Mouse (Mus musculus): ENCODE results near the gene Upk2.
A peak's percentile ranks its signal among the peaks of the same experiment; 100 is the strongest.
"Not testable (repeated sequence)": the region's sequence is repeated elsewhere in the genome, so short reads cannot be mapped to it uniquely, and the experiment has no call there.

The Upk2 gene

GRCm38 (mm10) chr9:44457035-44457742 is 2.4 kb upstream of the Upk2 start:
- DNase-seq: no peak

DNA sequence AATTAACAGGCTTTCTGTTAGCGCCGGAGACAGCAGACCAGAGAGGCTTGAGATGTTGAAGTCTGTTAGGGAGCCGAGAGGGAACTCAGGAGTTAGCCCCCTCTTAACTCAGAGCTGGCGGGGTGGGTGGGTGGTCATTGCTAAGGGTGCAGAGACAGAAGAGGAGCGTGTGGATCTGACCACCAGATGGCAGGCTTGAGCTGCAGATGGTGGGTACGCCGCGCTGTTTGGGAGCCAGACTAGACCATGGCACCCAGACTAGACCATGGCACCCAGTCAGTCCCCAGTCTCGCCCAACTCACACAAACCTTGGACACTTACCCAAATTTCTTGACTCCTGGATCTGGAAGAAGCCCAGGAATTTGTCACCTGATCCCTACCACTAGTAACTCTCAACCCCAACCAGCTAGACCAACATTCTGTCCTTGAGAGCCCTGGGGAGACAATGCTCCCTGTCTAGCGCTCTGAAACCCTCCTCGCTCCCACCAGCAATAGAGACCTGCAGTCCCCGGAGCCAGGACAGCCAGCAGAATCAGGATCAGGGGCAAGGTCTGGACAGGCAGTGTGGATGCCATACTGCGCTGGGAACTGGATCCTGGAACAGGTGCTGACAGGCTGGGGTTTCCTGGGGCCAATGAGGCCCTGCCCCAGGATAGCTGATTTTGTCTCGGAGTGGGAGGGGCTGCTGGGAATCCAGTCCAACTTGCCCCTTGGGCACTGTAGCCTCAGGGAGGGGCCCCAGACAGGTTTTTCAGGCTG is 465 bp downstream of the Upk2 start:
- DNase-seq: peak; percentile 92

DNA sequence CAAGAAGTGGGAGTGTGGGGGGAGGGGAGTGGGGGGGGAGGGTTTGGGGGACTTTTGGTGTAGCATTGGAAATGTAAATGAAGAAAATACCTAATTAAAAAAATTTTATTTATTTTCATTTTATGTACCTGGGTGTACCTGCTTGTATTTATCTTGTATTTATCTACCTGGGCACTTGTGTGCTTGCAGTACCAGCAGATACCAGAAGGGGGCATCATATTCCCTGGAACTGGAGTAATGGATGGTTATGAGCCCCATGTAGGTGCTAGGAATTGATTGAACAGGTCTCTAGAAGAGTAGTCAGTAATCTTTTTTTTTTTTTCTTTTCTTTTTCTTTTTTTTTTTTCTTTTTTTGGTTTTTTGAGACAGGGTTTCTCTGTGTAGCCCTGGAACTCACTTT is 4.4 kb downstream of the Upk2 start:
- DNase-seq: no peak

- not testable (repeated sequence) for DNase-seq
Measured at GRCm38 (mm10) chr9:44444402-44445025, 10.3 kb downstream of the Upk2 start.

DNA sequence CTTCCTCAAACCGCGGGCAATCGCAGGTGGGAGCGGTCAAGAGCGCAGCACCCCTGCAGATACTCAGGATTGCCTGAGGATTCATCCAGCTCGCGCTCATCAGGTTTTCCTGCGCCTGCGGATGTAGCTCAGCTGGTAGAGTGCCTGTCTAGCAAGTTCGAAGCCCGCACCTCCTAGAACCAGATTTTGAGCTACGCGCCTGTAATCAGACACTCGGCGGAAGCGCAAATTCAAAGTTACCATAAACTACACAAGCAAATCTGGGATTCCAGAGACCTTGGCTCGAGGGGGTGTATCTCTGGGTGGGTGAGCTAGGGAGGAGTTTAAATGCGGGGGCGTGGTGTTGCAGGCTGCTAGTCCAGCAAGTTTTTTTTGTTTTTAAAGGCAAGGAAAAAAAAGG is 13.8 kb downstream of the Upk2 start, which contains the start of gene Foxr1:
TSS of gene Foxr1 (minus strand) at position 176 of the 400 bp plus-strand sequence.
- no peak for DNase-seq

DNA sequence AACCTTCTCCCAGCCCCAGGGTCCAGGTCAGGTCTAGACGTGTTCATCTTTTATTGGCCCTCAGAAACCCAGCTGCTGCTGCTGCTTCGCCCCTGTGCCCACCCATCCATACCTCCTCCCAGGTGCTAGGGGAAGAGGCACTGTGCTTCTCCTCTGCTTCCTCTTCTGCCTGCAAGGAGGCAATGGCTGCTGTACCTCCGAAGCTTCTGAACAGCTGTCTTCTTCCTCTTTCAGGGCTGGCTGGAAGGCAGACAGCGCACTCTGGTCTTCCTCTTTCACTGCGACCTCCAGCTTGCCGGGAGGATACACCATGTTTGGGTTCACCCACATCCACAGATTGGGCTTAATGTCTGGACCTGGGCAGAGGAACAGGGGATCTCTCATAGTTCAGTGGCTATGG is 19.0 kb downstream of the Upk2 start:
- no peak for DNase-seq

GRCm38 (mm10) chr9:44432577-44433185 is 22.1 kb downstream of the Upk2 start:
- no peak for DNase-seq

DNA sequence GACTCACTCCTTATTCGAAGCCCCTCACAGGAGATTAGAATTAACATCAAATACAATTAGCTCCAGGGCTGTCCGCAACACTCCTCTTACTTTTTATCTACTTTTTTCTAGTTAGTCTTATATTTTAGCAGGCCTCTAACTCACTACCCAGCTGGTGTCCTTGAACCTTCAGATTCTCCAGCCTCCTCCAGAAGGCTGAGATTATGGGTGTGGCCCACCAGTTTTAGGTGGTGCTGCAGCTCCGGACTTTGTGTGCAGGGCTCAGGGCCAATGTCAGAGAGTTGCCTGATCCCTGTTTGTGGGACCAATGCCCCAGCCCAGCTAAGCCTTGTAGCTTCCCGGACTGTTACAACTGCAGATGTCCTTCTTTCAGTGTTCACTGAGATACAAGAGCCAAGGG is 31.2 kb downstream of the Upk2 start:
- no peak for DNase-seq

GRCm38 (mm10) chr9:44420280-44420898 is 34.4 kb downstream of the Upk2 start:
- DNase-seq: no peak

DNA sequence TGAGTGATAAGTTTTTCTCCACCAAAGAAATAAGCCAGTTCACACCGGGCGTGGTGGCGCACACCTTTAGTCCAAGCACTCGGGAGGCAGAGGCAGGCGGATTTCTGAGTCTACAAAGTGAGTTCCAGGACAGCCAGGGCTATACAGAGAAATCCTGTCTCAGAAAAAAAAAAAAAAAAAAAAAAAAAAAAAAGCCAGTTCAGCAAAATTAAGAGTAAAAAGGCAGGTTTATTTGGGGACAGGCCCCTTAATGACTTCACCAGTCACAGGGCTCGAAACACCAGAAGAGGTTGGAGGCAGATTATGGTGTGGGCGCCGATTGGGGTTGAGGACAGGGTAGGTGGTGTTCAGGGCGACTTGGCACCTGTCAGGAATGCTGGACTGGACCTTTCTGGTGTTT is 35.0 kb downstream of the Upk2 start:
- DNase-seq: not testable (repeated sequence)

DNA sequence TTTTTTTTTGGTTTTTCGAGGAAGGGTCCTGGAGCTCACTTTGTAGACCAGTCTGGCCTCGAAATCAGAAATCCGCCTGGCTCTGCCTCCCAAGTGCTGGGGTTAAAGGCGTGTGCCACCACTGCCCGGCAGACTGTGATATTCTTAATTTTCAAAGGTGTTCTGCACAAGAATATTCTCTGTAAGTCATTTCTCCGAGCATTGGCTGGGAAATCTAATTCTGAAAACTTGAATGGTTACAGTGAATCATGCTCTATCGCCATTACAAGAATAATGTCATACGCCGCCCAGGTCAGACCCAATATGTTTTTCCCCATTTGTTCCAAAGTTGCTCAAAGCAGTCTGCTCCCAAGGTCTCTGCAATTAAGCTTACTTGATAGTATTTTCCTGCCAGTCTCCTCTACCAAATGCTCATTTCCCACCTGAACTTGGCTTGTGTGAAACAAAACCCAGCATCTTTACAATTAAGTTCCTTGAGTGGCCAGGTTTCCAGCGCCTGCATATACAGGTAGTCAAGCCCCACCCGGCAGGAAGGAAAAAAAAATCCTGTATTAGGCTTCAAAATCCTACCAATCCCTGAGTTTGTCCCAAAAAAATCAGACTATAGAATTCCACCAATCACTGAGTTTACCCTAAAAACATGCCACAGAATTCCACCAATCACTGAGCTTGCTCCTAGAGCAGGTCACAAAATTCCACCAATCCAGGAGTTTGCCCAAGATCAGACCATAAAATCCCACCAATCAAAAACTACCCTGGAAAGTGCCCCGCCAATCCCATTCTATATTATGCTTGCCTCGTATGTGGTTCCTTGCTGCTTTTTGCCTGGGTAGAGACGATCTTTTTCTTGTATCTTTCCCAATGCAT is 36.0 kb downstream of the Upk2 start, which contains the start of gene Ccdc84:
TSS of gene Ccdc84 (minus strand) at position 51 of the 867 bp plus-strand sequence.
- no peak for DNase-seq

- peak; percentile 98 for DNase-seq
Measured at GRCm38 (mm10) chr9:44417892-44418363, 36.8 kb downstream of the Upk2 start.

GRCm38 (mm10) chr9:44417156-44417891 is 37.5 kb downstream of the Upk2 start:
- DNase-seq: no peak

DNA sequence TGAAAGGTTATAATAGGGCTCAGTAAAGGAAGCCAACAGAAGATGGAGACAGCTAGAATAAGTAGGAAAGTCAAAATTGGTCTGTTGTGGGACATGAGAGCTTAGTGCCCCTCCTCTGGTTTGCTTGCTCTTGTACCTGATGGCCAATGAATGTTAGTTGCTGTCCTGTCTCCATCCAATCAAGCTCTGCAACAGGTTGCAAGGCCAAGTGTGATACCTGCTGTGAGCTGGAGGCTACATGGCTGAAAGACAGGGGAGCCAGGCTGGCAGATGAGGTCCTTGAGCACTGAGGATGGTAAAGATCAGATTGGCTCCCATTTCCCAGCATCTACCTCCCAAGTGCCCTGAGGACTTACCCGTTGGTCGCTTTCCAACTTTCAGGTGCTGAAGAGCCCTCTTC is 42.0 kb downstream of the Upk2 start:
- no peak for DNase-seq

DNA sequence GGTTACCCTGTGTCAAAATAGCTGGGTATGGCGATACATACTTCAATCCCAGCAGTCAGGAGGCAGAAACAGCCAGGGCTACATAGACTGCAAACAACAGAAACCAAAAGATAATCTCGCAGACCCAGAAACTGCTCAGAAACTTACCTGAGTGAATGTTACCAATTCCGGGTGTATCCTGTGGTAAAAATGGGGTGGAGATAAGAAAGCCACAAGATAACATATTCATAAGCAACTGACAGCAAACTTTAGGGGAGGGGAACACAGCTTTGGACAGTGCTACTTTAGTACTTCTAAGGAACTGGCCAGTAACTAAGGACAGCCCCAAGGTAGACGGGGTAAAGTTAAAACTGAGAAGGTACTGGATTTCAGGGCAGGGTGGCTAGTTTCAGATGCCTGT is 42.5 kb downstream of the Upk2 start:
- no peak for DNase-seq

- DNase-seq: no peak
Measured at GRCm38 (mm10) chr9:44411601-44412130, 43.1 kb downstream of the Upk2 start.

GRCm38 (mm10) chr9:44410647-44411336 is 44.0 kb downstream of the Upk2 start:
- no peak for DNase-seq

DNA sequence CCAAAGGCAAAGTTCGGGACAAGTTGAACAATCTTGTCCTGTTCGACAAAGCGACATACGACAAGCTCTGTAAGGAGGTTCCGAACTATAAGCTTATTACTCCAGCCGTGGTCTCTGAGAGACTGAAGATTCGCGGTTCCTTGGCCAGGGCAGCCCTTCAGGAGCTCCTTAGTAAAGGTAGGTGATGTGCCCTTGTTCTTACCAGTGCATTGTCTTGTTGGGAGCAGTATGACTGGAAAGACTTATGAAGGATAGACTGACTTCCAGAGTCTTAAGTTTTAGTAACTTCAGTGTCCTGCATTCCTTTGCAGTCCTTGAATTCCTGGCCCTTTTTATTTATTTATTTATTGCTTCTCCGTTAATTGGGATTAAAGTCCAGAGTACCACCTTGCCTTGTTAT is 46.1 kb downstream of the Upk2 start:
- not testable (repeated sequence) for DNase-seq

GRCm38 (mm10) chr9:44407752-44408097 is 47.1 kb downstream of the Upk2 start:
- DNase-seq: no peak

Data from lung, postnatal 14 days (tissue).